Mouse (Mus musculus) testis, adult 2 months (tissue): Measurements from ENCODE around the gene Ralgapa2. TPM values are rescaled to one million over a fixed set of nuclear protein-coding genes. Genes with fewer than 3 reads are reported as not detected.

Source experiments
- H3K27ac ChIP-seq: fragments of 200-500 bp; 2 replicates; pipeline ENCODE4 v1.5.1; 2012; ENCODE audit warnings: low read depth, low read length; ENCODE audit not compliant: control insufficient read depth, insufficient read depth
- H3K27me3 ChIP-seq: fragments of 200-500 bp; 2 replicates; pipeline ENCODE4 v1.6.1; 2012; ENCODE audit warnings: mild to moderate bottlenecking, low read length, moderate library complexity; ENCODE audit not compliant: control insufficient read depth, insufficient read depth
- H3K36me3 ChIP-seq: fragments of 200-500 bp; 2 replicates; pipeline ENCODE4 v1.6.1; 2012; ENCODE audit warnings: mild to moderate bottlenecking, low read length; ENCODE audit not compliant: control insufficient read depth, insufficient read depth
- H3K4me1 ChIP-seq: fragments of 200-500 bp; 2 replicates; pipeline ENCODE4 v1.6.1; 2012; ENCODE audit warnings: low read length; ENCODE audit not compliant: control insufficient read depth, insufficient read depth
- H3K4me3 ChIP-seq: fragments of 200-500 bp; 2 replicates; pipeline ENCODE4 v1.5.1; 2012; ENCODE audit warnings: low read depth, mild to moderate bottlenecking, low read length, moderate library complexity, mixed read lengths; ENCODE audit not compliant: control insufficient read depth
- CTCF ChIP-seq: fragments of 200-500 bp; IDR thresholded peaks from 2 replicates; pipeline ENCODE4 v1.5.1; 2012; ENCODE audit warnings: low read depth, mild to moderate bottlenecking, inconsistent platforms, low read length, moderate library complexity; ENCODE audit not compliant: control insufficient read depth, insufficient read depth, insufficient replicate concordance
- POLR2A ChIP-seq: fragments of 200-500 bp; IDR thresholded peaks from 2 replicates; pipeline ENCODE4 v1.6.1; 2012; ENCODE audit warnings: low read depth, mild to moderate bottlenecking, inconsistent platforms, low read length, moderate library complexity; ENCODE audit not compliant: control insufficient read depth
- polyA plus RNA-seq: library from polyadenylated mRNA; depleted of rRNA; stranded (reverse); fragments of >200 nt; gene quantifications from 2 replicates; pipeline ENCODE4 v1.2.3, GENCODE M21; 2012

The Ralgapa2 gene
- polyA plus RNA-seq, 1 experiment: 8.8 TPM

DNA sequence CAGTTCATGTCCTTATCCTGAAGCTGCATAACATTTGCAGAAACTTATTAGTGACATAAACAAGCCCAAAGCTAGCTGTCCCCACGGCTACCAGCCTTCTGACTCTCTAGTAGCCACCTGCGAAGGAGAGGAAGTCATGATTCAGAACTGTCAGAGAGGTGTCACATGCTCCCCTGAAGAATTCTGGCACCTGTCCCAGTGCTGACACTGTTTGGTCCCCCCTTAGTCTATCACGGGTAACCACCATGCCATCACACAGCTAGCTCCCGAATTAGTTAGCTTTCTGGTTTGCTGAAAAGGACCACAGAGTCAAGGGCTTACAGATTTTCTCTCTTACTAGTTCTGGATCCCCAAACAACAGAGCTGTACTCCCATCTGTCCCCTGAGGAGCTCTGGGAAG lies 247.1 kb downstream of the Ralgapa2 start:
- Histone ChIP-seq H3K27me3 (no peaks in the 10 kb centered on the region), H3K27ac (no peak overlapping the region), H3K36me3 (no peaks in the 10 kb centered on the region), H3K4me3 (no peak overlapping the region), H3K4me1 (no peaks in the 10 kb centered on the region)
- no peak for TF ChIP-seq CTCF
- no peak for TF ChIP-seq POLR2A

DNA sequence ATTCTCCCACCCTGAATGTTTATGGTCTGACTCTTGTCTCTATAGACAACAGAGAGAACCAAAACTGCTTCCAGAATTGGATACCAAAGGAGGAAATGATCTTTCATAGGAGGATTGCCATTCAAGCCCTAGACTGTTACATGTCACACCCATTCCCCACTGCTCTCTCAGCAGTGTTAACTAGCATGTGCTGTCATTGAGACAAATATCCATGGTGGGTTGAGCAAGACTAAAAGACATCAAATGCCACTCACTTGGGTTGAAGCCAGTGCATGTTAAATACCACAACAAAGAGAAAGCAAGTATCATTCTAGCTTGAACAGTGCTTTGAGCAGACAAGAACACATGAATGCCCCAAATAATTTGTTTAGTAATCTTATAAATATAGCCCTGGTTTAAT lies 249.2 kb downstream of the Ralgapa2 start:
- H3K27me3 ChIP-seq: no peaks in the 10 kb centered on the region
- H3K36me3 ChIP-seq: no peaks in the 10 kb centered on the region
- H3K4me1 ChIP-seq: no peaks in the 10 kb centered on the region
- H3K4me3 ChIP-seq: no peak overlapping the region
- no peak overlapping the region for H3K27ac ChIP-seq
- TF ChIP-seq CTCF (no peak), POLR2A (no peak)

DNA sequence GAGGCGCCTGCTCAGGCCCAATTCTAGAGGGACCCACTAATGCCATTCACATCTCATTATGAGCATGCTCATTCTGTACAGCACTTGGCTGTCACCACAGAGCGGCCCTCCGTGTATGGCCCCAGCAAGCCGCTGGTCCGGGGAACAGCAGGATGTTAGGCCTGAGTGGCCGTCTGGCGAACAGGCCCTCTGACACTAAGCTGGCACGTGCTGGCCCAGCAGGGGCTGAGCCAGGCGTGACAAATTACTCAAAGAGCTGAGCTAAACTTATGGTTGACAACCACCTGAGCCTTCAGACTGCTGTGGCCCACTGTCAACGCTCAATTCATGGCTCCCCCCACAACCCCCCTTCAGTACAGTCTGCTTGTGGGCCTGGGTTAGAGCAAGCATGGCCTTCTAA lies 249.9 kb downstream of the Ralgapa2 start:
- Histone ChIP-seq H3K4me1 (no peaks in the 10 kb centered on the region), H3K36me3 (no peaks in the 10 kb centered on the region), H3K4me3 (no peak overlapping the region), H3K27ac (no peak overlapping the region), H3K27me3 (no peaks in the 10 kb centered on the region)
- TF ChIP-seq POLR2A (no peak), CTCF (no peak)

GRCm38 (mm10) chr2:146261146-146261545 lies 251.0 kb downstream of the Ralgapa2 start:
- H3K4me1 ChIP-seq: no peaks in the 10 kb centered on the region
- TF ChIP-seq CTCF (no peak), POLR2A (no peak)
- no peak overlapping the region for H3K4me3 ChIP-seq
- H3K36me3 ChIP-seq: no peaks in the 10 kb centered on the region
- H3K27ac ChIP-seq: no peak overlapping the region
- H3K27me3 ChIP-seq: no peaks in the 10 kb centered on the region

- TF ChIP-seq CTCF (no peak), POLR2A (no peak)
- Histone ChIP-seq H3K4me3 (no peak overlapping the region), H3K4me1 (no peaks in the 10 kb centered on the region), H3K27ac (no peak overlapping the region), H3K27me3 (no peaks in the 10 kb centered on the region), H3K36me3 (no peaks in the 10 kb centered on the region)
Observed at GRCm38 (mm10) chr2:146259787-146260560, 252.2 kb downstream of the Ralgapa2 start.

DNA sequence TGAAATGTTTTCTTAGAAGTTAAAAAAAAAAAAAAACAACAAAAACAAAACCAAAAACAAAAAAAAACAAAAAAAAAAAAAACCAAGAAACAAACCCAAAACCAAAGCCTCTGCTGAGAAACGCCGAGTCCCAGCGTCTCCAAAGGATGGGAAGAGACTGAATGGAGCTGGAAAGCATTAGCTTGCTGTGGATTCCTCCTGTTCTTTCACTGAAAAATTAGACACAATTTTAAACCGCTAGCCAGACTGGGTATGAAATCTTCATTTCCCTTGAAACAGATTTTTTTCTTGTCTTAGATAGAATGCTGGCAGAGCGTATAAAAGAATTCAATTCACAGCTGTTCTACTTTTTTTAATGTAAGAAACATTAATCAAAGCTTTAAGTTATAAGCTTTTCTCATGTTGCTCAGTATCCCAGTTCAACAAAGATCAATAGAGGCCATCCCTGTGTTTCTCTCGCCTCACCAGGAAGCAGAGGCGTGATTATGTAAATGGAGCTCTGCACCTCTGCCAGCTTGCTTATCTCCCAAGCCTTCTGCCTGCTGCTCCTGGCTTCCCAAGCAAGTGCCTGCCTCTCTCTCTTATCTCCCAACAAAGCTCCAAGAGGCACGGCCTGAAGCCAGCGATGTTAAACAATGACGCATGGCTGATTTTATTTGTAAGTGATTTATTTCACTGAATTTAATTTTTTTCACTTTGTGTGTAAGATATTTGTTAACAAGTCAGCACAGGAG lies 253.2 kb downstream of the Ralgapa2 start:
- Histone ChIP-seq H3K27me3 (no peaks in the 10 kb centered on the region), H3K4me3 (no peak overlapping the region), H3K36me3 (no peaks in the 10 kb centered on the region), H3K27ac (no peak overlapping the region), H3K4me1 (no peaks in the 10 kb centered on the region)
- TF ChIP-seq CTCF (no peak), POLR2A (no peak)

- H3K36me3 ChIP-seq: no peaks in the 10 kb centered on the region
- H3K4me3 ChIP-seq: no peak overlapping the region
- no peaks in the 10 kb centered on the region for H3K27me3 ChIP-seq
- no peak overlapping the region for H3K27ac ChIP-seq
- TF ChIP-seq CTCF (no peak), POLR2A (no peak)
- no peaks in the 10 kb centered on the region for H3K4me1 ChIP-seq
Observed at GRCm38 (mm10) chr2:146257609-146258008, 254.5 kb downstream of the Ralgapa2 start.
